Mouse (Mus musculus): ENCODE measurements around the gene Ccnt1. TPM values are rescaled to one million over a fixed set of nuclear protein-coding genes. Genes with fewer than 3 reads are reported as not detected.

Ccnt1 gene
- 58.6 and 62.8 TPM in 2 replicates for polyA plus RNA-seq (2015; fragmentation: Nextera tagmentation; extraction: Ambion mirVana)

DNA sequence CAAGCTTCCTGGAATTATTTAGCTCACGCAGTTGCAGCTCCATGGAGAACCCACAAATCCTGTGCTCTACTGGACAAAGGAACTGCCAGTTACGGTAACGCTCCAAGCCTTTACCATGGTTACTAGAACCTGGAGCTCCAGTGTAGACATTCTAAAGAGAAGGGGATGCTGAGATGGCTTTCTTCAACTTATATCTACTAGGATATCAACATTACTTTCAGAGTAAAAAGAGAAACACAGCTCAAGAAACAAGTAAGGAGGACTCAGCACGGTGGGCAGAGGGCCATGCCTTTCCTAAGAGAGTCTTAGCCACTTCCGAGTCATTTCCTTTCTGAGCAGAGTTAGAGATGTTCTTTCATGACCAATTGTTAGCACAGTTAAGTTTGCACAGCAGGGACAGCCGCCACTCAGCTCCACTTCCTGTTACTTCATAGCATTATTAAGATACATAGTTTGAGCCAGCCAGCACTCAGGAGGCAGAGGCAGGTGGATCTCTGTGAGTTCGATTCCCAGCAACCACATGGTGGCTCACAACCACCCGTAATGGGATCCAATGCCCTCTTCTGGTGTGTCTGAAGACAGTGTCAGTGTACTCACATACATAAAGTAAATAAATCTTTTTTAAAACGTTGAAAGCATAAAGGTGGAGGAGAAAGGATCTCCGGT lies at the start of gene Ccnt1, which contains the start of gene 4930415O20Rik:
Ccnt1 (minus strand) TSS at position 51 of the 666 bp plus-strand sequence.
4930415O20Rik (plus strand) TSS at position 132 of the 666 bp plus-strand sequence.
- Histone ChIP-seq H3K4me3 (replicated peaks) (no peak within 1 kb of the TSS), H3K4me1 (peaks cover 14% of the 10 kb centered on the region), H3K27ac (replicated peaks) (no peak within 1 kb of the TSS), H3K9ac (replicated peaks) (no peak within 1 kb of the TSS), H3K9me3 (replicated peaks) (no peaks in the 10 kb centered on the region), H3K36me3 (no peaks in the 10 kb centered on the region), H3K4me2 (no peak within 1 kb of the TSS), H3K27me3 (replicated peaks) (no peaks in the 10 kb centered on the region)
- ATAC-seq (ENCODE audit: low FRiP score), result no peak
- WGBS, result 84% methylated on average over 10 of the region's 10 CpGs

DNA sequence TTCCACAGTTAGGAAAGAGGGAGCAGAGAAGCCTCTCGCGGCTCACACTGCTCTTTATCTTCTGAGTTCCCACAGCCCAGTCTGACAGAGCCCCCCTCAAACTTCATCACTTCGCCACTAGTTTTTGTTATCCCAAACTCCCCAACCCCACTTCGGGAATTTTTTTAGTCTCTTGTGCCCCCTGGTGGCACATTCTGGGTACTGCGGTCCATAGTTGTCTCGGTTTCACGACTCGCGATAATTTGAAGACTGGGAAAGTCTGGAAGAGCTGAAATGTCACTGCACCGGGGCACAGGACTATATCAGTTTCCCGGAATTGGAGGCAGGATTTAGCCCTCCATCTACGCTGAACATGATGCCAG lies 46.4 kb upstream of the Ccnt1 start:
- no peak overlapping the region for H3K9ac ChIP-seq (replicated peaks)
- H3K27ac ChIP-seq (replicated peaks), result no peak overlapping the region
- H3K27me3 ChIP-seq (replicated peaks), result 0 out of 2 replicates have a peak, but pooled peaks cover 7% of the 10 kb centered on the region
- 0 out of 2 replicates have a peak overlapping the region, but pooled peaks have one; percentile 30 for H3K4me2 ChIP-seq
- no peak overlapping the region for H3K4me3 ChIP-seq (replicated peaks)
- H3K36me3 ChIP-seq, result no peaks in the 10 kb centered on the region
- H3K4me1 ChIP-seq, result peaks cover 18% of the 10 kb centered on the region
- no peaks in the 10 kb centered on the region for H3K9me3 ChIP-seq (replicated peaks)
- ATAC-seq (ENCODE audit: low FRiP score), result no peak
- 2% methylated on average over 12 of the region's 12 CpGs for WGBS

DNA sequence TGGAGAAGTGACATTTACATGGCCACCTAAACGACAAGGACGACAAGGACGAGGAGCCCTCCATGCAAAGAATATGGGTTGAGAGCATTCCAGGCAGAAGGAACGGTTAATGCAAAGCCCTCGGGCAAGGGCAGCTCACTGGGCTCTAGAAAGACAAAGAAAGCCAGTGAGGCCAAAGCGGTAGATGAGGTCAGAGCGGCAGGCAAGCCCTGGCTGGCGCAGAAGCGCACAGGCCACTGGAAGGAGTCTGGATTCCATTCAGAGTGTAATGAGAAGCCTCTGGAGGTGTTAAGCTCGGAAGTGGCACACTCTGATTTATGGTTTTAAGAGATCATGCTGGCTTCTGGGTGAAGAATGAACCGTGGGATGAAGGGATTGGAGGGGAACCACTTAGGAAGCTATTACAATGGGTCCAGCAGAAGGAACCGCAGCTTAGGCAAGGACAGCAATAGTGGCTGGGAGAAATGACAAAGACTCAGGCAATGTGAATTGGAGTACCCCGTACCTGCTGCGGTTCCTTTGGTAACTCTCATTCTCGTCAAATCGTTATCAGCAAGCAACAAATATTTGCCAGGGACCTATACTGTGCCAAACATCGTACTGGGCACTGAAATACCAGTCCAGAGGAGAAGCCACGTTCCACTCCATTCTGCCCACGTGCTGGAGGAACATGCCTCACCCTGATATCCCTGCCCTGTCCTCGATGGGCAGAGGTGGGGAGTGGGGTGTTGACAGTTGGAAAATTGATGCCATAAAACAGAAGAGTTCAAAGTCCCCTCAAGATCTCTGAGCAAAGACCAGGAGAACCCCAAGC lies 45.8 kb upstream of the Ccnt1 start:
- H3K36me3 ChIP-seq, result no peaks in the 10 kb centered on the region
- H3K9me3 ChIP-seq (replicated peaks), result no peaks in the 10 kb centered on the region
- no peak overlapping the region for H3K27ac ChIP-seq (replicated peaks)
- H3K4me3 ChIP-seq (replicated peaks), result no peak overlapping the region
- H3K4me2 ChIP-seq, result 0 out of 2 replicates have a peak overlapping the region, but pooled peaks have one; percentile 30
- WGBS, result 31% methylated on average over 20 of the region's 20 CpGs
- no peak overlapping the region for H3K9ac ChIP-seq (replicated peaks)
- H3K4me1 ChIP-seq, result peaks cover 18% of the 10 kb centered on the region
- no peak for ATAC-seq (ENCODE audit: low FRiP score)
- 0 out of 2 replicates have a peak, but pooled peaks cover 7% of the 10 kb centered on the region for H3K27me3 ChIP-seq (replicated peaks)

DNA sequence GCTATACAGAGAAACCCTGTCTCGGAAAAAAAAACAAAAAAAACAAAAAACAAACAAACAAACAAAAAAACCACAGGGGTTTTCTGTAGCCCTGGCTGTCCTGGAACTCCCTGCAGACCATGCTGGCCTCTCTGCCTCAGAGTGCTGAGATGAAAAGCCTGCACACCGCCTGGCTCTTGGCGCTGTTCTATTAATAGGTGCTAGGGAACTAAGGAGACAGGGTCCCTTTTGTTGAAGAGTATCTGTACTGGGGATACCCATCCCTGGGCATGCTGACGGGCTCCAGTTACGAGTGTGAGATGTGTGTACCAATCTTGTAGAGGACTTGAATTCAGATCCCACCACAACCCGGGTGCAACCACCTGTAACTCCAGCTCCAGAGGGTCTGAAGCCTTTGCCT lies 45.0 kb upstream of the Ccnt1 start:
- Histone ChIP-seq H3K9me3 (replicated peaks) (no peaks in the 10 kb centered on the region), H3K4me3 (replicated peaks) (no peak overlapping the region), H3K4me1 (peaks cover 18% of the 10 kb centered on the region), H3K4me2 (no peak overlapping the region), H3K27ac (replicated peaks) (no peak overlapping the region), H3K36me3 (no peaks in the 10 kb centered on the region), H3K9ac (replicated peaks) (no peak overlapping the region), H3K27me3 (replicated peaks) (0 out of 2 replicates have a peak, but pooled peaks cover 7% of the 10 kb centered on the region)
- no peak for ATAC-seq (ENCODE audit: low FRiP score)
- WGBS, result 67% methylated on average over 6 of the region's 6 CpGs

DNA sequence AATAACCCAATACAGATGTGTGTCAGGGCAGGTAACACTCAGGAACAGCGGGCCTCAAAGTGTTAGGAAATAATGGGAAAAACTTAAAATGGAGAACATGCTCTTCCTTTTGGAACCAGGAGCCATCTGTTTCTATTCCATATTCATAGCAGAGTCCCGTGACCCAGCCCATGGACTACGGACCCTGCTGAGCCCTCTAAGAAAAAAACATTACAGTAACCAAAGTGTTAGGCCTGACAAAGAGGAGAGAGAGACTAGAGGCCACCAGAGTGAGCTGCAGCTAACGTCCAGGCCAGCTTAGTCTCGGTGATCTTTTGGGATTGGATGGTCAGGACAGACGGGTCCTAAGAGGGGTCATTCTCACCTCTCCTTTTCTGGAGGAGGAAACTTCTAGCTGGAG lies 44.2 kb upstream of the Ccnt1 start:
- H3K4me2 ChIP-seq, result no peak overlapping the region
- H3K9ac ChIP-seq (replicated peaks), result no peak overlapping the region
- 0 out of 2 replicates have a peak, but pooled peaks cover 7% of the 10 kb centered on the region for H3K27me3 ChIP-seq (replicated peaks)
- H3K36me3 ChIP-seq, result no peaks in the 10 kb centered on the region
- peaks cover 24% of the 10 kb centered on the region for H3K4me1 ChIP-seq
- WGBS, result 47% methylated on average over 6 of the region's 6 CpGs
- H3K4me3 ChIP-seq (replicated peaks), result no peak overlapping the region
- no peak for ATAC-seq (ENCODE audit: low FRiP score)
- no peak overlapping the region for H3K27ac ChIP-seq (replicated peaks)
- H3K9me3 ChIP-seq (replicated peaks), result no peaks in the 10 kb centered on the region

DNA sequence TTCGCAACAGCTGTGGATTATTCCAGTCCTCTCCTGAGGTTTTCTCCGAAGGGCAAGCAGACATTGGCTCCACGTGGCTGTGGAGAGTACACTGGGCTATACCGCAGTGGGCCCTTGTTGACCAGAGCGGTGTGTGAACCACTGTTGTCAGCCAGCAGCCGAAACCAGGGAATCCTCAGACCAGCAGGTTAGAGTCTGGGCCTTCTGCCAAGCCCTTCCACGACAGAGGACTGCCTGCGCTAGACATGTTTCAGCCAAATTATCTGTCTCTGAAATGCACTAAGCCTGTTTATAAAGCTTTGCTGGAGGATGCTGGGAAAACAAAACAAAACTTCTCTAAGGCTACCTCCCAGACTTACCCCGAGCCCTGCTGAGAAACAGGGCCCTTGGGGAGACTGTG lies 43.8 kb upstream of the Ccnt1 start:
- 0 out of 2 replicates have a peak overlapping the region, but pooled peaks have one; percentile 58 for H3K27ac ChIP-seq (replicated peaks)
- 33% methylated on average over 9 of the region's 9 CpGs for WGBS

DNA sequence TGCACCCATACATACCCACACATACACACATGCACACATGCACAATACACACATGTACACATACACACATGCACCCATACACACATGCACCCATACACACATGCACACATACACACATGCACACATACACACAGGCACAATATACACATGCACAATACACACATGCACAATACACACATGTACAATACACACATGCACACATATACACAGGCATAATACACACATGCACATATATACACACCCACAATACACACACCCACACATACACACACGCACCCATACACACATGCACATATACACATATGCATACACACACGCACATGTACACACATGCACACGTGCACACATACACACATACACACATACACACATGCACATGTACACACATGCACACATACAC lies 41.5 kb upstream of the Ccnt1 start:
- ATAC-seq (ENCODE audit: low FRiP score), result no peak
- Histone ChIP-seq H3K4me3 (replicated peaks) (no peak overlapping the region), H3K36me3 (no peaks in the 10 kb centered on the region), H3K27ac (replicated peaks) (no peak overlapping the region), H3K9me3 (replicated peaks) (no peaks in the 10 kb centered on the region), H3K4me2 (no peak overlapping the region), H3K4me1 (peaks cover 40% of the 10 kb centered on the region), H3K27me3 (replicated peaks) (0 out of 2 replicates have a peak, but pooled peaks cover 3% of the 10 kb centered on the region), H3K9ac (replicated peaks) (no peak overlapping the region)
- WGBS, result 97% methylated on average over 3 of the region's 3 CpGs

More for the DNA sequence above, 43.8 kb upstream of the Ccnt1 start:
- no peaks in the 10 kb centered on the region for H3K36me3 ChIP-seq
- H3K4me1 ChIP-seq, result peaks cover 27% of the 10 kb centered on the region
- 0 out of 2 replicates have a peak, but pooled peaks cover 7% of the 10 kb centered on the region for H3K27me3 ChIP-seq (replicated peaks)
- no peak overlapping the region for H3K9ac ChIP-seq (replicated peaks)
- no peak overlapping the region for H3K4me2 ChIP-seq
- H3K4me3 ChIP-seq (replicated peaks), result no peak overlapping the region
- no peak for ATAC-seq (ENCODE audit: low FRiP score)
- H3K9me3 ChIP-seq (replicated peaks), result no peaks in the 10 kb centered on the region

DNA sequence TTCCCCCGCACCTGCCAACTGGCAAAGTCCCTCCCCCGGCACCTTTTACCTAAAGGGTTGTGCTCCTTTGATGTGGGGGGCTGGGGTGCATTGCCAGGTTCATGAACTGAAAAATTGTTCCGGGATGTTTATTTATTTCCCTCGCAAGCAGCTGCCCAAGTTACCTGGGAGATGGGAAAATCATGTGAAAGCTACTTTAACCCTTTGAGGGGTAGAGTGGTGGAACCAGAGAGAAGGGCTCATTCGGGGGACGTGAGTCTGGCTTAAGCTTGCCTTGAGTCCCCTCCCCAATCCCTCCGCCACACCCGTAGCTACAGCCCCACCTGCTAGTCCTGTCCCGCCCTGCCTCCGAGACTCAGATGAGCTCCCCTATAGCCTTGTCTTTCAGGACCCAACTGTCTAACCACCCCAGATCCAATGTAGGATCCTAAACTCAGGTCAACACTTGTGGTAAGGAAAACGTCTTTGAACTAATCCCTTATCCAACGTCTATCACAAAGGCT lies 39.5 kb upstream of the Ccnt1 start:
- H3K4me2 ChIP-seq, result peak overlapping the region; percentile 92
- peaks cover 49% of the 10 kb centered on the region for H3K4me1 ChIP-seq
- peak overlapping the region; percentile 87 for H3K27ac ChIP-seq (replicated peaks)
- H3K9me3 ChIP-seq (replicated peaks), result no peaks in the 10 kb centered on the region
- peak overlapping the region; percentile 80 for H3K4me3 ChIP-seq (replicated peaks)
- no peaks in the 10 kb centered on the region for H3K36me3 ChIP-seq
- peak; percentile 16; the same call in 1 of the 2 replicates for ATAC-seq (ENCODE audit: low FRiP score)
- no peaks in the 10 kb centered on the region for H3K27me3 ChIP-seq (replicated peaks)
- WGBS, result 2% methylated on average over 12 of the region's 12 CpGs
- peak overlapping the region; percentile 78 for H3K9ac ChIP-seq (replicated peaks)

DNA sequence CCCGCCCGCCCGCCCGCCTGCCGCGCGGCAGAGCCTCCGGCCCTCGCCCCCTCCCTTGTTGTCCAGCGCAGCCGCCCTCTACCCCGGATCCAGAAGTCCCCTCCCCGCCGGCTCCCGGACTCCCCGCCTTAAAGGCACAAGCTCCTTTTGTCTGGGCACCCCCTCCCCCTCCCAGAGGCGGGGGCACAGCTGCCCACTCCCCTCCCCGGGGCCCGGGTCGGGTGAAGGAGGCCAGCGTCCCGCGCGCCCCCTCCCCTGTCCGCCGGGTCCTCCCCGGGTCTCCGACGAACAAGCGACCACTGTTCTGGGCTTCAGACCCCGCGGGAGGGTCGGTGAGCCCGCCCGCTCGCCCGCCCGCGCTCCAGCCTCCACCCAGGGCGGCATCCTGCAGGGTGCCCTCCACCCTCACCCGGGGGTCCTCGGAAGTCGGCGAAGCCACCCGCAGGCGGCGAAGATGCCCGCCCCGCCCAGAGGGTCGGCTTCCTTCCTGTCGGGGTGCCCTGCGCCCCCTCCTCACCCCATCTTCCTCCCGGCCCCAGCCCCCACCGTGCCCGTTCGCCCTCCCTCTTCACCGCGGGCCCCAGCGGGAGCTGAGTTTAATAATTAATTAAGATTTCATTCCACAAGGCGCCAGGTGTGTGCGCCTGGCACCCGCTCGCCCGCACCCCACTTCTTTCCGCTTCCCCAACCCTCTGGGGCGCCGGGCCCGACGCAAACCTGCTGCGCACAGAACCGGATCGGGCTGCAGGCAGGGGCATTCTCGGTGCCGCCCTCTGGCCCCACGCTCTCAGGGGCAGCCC lies 38.8 kb upstream of the Ccnt1 start, which contains the start of gene Adcy6:
Adcy6 (minus strand) TSS at position 746 of the 800 bp plus-strand sequence.
- Histone ChIP-seq H3K27me3 (replicated peaks) (no peaks in the 10 kb centered on the region), H3K4me1 (peaks cover 43% of the 10 kb centered on the region), H3K4me3 (replicated peaks) (peak within 1 kb of the TSS; percentile 80), H3K27ac (replicated peaks) (peak within 1 kb of the TSS; percentile 87), H3K4me2 (peak within 1 kb of the TSS; percentile 92), H3K9me3 (replicated peaks) (no peaks in the 10 kb centered on the region), H3K36me3 (no peaks in the 10 kb centered on the region), H3K9ac (replicated peaks) (peak within 1 kb of the TSS; percentile 78)
- 1% methylated on average over 58 of the region's 75 CpGs for WGBS
- ATAC-seq (ENCODE audit: low FRiP score), result peak; percentile 89

DNA sequence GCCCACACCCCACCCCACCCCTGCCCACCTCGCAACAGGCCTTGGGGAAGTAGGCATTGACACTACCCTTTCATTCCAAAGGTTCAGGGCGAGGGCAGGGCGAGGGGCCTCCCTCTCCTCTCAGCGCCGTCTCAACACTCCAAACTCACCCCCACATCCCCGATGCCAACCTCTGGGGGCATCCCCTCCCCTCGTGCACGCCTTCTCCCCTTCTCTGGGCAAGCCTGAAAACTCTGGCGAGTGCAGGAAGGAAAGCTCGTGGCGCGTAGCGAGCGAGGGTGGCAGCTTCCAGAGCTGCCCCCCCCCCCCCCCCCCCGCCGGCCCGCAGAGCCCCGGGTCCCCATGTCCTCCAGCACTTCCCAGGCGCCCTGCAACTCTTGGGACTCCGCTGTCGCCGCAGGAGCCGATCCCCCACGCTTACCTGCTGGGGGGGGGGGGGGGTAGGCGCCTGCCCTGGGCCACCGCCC lies 38.1 kb upstream of the Ccnt1 start:
- WGBS, result 1% methylated on average over 7 of the region's 26 CpGs
- peak; percentile 36 for ATAC-seq (ENCODE audit: low FRiP score)

More for the DNA sequence above, 38.1 kb upstream of the Ccnt1 start:
- Histone ChIP-seq H3K9ac (replicated peaks) (peak overlapping the region; percentile 78), H3K27ac (replicated peaks) (peak overlapping the region; percentile 87), H3K4me1 (peaks cover 41% of the 10 kb centered on the region), H3K9me3 (replicated peaks) (no peaks in the 10 kb centered on the region), H3K4me2 (peak overlapping the region; percentile 92), H3K4me3 (replicated peaks) (peak overlapping the region; percentile 80), H3K27me3 (replicated peaks) (no peaks in the 10 kb centered on the region), H3K36me3 (peaks cover 7% of the 10 kb centered on the region; the same call in 1 of the 2 replicates)

All from neural tube, embryonic 15.5 days (tissue).